Mouse (Mus musculus) spleen, adult 10 weeks (tissue): Measurements from ENCODE around the gene Mroh8. TPM values are rescaled to one million over a fixed set of nuclear protein-coding genes. Genes with fewer than 3 reads are reported as not detected.

Experiments used
- polyA plus RNA-seq: library from polyadenylated mRNA; stranded (reverse); fragments of 350-450 nt; fragmentation: Illumina TruSeq; extraction: RNeasy Lipid Tissue Mini Kit (QIAGEN cat#74804); gene quantifications from one replicate; pipeline ENCODE4 v1.2.3, GENCODE M21; 2015; ENCODE audit warnings: low replicate concordance; ENCODE audit not compliant: insufficient read depth

Mroh8 gene
- 0.23 TPM for polyA plus RNA-seq

GRCm38 (mm10) chr2:157279416-157279800, at the start of gene Mroh8:
TSS of gene Mroh8 (minus strand) at chr2:157279549.

GRCm38 (mm10) chr2:157278717-157279415, 483 bp downstream of the Mroh8 start, which contains the start of gene Rpn2:
TSS of gene Rpn2 (plus strand) at chr2:157279017.

GRCm38 (mm10) chr2:157204366-157205218, 74.8 kb downstream of the Mroh8 start, which contains the start of gene Rbl1:
TSS of gene Rbl1 (minus strand) at chr2:157204534.

Other genes starting within 250 kb of the Mroh8 start
- gene Soga1, start 200.3 kb downstream of the Mroh8 start, polyA plus RNA-seq: 2.1 TPM
- gene Tldc2, start 192.5 kb downstream of the Mroh8 start, polyA plus RNA-seq: not detected
- 718 TPM for gene Samhd1, start 144.3 kb downstream of the Mroh8 start, polyA plus RNA-seq
- 31.9 TPM for gene Rbl1, start 75.0 kb downstream of the Mroh8 start, polyA plus RNA-seq
- 125 TPM for gene Rpn2, start 532 bp downstream of the Mroh8 start, polyA plus RNA-seq
- not detected for gene Ghrh, start 68.0 kb upstream of the Mroh8 start, polyA plus RNA-seq
- gene Manbal, start 88.0 kb upstream of the Mroh8 start, polyA plus RNA-seq: 21.3 TPM
- gene Src, start 138.9 kb upstream of the Mroh8 start, polyA plus RNA-seq: 3.8 TPM